Mouse (Mus musculus) adrenal gland, adult (tissue): ENCODE results near the gene 1700056E22Rik.

Experiments
- DNase-seq, 2 experiments: peaks; one replicate each; pipeline ENCODE4 v3.0.0; 2022 to 2023; ENCODE audit warnings: low spot score in 1 of 2; ENCODE audit not compliant: inconsistent age in 2 of 2

The 1700056E22Rik gene

GRCm38 (mm10) chr1:184034011-184034557, at the start of gene 1700056E22Rik:
Gene 1700056E22Rik, minus strand, starts transcription at chr1:184034301.
- peak; percentile 100 for DNase-seq

- DNase-seq, result peak; percentile 83 to 89
Measured at GRCm38 (mm10) chr1:184083166-184083565, 49.1 kb upstream of the 1700056E22Rik start.

GRCm38 (mm10) chr1:184082661-184083060, 48.6 kb upstream of the 1700056E22Rik start:
- DNase-seq, result no peak

- DNase-seq, result no peak
Measured at GRCm38 (mm10) chr1:184079304-184079703, 45.2 kb upstream of the 1700056E22Rik start.

GRCm38 (mm10) chr1:184076756-184077155, 42.7 kb upstream of the 1700056E22Rik start:
- peak in 1 of 2 experiments; percentile 83 for DNase-seq

DNA sequence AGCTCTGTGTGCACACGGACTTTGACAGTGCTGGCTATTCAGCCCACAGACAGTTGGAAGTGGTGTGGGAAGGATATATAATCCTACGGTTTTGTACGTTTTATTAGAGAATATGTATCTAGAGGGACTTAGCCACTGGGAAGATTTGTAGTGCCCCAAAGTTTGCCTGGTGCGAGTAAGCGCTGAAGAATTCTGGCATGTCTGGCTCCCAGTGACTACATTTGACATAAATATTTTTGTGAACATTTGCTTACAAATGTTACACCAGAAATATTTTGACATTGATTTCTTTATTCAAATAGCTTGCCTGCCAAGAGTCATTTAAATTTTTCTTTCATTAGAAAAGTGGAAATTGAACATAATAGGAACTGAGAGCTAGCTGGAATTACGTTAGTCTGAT, 42.0 kb upstream of the 1700056E22Rik start:
- DNase-seq, result no peak

DNA sequence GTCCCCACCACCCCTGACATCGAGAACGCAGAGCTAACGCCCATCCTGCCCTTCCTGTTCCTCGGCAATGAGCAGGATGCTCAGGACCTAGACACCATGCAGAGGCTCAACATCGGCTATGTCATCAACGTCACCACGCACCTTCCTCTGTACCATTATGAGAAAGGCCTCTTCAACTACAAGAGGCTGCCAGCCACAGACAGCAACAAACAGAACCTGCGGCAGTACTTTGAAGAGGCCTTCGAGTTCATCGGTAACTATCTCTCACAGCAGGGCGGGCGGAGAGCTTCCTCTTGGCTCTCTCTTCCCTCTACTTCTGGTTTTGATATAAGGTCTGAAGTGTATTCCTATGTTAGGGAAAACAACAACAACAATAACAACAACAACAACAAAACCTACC, 34.9 kb upstream of the 1700056E22Rik start:
- peak in 1 of 2 experiments; percentile 40 for DNase-seq

DNA sequence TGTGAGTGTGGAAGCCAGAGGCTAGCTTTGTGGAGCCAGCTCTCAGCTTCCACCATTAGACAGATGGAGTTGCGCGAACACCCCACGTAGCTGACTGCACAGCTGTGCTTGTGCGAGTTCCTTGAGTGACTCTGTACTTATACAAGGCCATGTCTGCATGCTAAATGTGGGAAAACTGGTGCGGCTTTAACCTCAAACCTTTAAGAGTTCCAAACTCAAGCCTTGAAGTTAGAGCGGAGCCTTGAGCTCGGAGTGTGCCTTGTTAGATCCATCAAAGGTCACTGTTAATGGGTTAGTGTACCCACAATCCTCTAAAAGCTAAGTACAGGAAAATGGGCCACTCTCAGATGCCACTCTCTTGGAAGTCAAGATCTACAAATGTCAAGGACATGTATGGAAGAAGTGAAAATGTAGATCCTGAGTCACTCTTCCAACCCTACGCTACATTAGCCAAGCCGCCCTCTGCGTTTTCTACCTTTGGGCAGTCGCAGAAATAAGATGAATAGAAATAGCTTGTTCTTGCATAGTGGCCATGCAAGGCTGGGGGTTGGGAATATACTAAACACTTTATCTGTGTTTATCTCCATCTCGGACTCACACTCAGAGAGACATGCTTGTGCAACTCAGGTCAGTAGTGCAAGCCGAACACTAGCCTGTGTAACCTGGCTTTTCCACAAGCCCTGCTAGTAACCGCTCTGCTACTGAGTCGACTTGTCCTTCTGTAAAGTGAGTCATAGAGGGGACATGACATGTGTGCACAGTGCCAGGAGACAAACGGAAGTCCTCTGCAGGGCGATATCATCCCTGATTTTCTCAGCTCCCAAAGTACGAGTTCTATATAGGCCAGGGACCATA, 33.8 kb upstream of the 1700056E22Rik start:
- DNase-seq, result peak; percentile 65 to 91

- peak in 1 of 2 experiments; percentile 56 for DNase-seq
Measured at GRCm38 (mm10) chr1:184066460-184067287, 32.6 kb upstream of the 1700056E22Rik start.

GRCm38 (mm10) chr1:184065589-184066361, 31.7 kb upstream of the 1700056E22Rik start:
- peak in 1 of 2 experiments; percentile 35 for DNase-seq

GRCm38 (mm10) chr1:184064306-184064705, 30.2 kb upstream of the 1700056E22Rik start:
- DNase-seq, result peak in 1 of 2 experiments; percentile 29

- peak in 1 of 2 experiments; percentile 43 for DNase-seq
Measured at GRCm38 (mm10) chr1:184061901-184062300, 27.8 kb upstream of the 1700056E22Rik start.

DNA sequence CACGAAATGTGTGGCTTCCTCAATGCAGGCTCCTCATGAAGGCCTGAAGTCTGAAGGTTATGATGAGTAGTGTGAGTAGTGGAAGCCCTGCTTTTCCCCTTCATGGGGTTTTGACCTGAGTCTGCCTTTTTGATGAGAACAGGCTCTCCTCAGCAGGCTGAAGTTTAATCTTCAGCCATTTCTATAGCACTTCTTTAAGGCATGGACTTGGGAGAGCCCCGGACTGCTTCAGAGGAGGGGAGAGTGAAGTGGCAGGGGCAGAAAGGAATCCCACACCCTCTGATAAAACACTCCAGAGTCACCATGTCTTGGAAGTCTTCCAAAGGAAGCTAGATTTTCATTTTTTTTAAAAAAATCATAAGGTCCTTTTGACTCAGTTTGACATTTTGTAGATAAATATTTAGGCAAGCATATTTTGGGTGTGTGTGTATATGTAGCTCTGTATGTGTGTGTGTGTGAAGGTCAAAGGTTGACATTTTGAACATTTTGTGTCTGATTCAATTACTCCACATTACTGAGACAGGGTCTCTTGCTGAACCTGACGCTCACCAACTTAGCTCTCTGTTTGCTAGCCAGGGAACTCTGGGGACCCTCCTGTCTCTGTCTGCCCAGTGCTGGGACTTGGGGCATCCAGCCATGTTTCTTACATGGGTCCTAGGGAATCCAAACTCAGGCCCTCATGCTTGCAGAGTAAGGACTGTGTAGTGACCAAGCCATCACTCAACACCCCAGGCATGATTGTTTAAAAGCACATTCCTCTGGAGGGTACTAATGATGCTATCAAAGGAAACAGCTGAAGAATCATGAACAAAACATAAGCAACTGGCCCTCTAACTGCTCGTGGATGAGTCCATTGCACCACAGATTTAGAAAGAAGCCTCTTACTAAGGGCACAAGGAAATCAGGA, 27.0 kb upstream of the 1700056E22Rik start:
- DNase-seq, result no peak

DNA sequence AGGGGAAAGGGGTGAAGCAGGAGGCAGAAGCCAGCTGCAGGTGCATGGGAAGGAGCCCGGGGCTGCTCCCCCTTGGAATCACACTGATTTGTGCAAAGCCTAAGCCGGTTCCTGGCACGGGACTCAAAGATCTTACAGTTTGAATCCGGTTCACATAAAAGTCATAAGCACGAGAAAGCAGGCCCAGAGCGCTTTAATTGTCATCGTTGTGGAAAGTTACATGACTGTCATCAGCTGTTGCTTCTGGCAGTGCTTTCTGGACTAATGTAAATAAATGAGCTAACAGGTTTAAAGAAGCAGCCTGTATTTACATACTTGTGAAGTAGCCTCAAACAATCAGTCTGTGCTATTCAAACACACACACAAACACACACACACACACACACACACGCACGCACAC, 26.3 kb upstream of the 1700056E22Rik start:
- DNase-seq, result no peak

- no peak for DNase-seq
Measured at GRCm38 (mm10) chr1:184059814-184060213, 25.7 kb upstream of the 1700056E22Rik start.

- no peak for DNase-seq
Measured at GRCm38 (mm10) chr1:184058206-184058605, 24.1 kb upstream of the 1700056E22Rik start.

DNA sequence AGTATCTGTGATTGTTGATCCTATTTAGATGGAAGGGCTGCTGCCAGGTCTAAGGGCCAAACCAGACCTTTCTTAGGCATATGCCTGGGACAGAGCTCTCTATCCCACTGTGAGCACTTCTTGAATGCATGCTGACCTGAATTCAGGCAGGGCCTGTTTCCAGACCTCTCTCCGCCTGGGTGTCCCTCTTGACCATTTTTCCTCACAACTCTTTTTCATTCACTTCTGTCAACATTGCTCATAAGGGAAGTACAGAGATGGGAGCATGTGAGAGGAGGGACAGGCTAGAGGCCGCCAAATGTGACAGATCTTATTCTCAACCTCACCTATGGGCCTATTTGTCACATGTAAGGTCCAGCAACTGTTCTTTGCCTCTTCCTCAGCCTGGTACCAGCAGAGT, 20.1 kb upstream of the 1700056E22Rik start:
- no peak for DNase-seq

DNA sequence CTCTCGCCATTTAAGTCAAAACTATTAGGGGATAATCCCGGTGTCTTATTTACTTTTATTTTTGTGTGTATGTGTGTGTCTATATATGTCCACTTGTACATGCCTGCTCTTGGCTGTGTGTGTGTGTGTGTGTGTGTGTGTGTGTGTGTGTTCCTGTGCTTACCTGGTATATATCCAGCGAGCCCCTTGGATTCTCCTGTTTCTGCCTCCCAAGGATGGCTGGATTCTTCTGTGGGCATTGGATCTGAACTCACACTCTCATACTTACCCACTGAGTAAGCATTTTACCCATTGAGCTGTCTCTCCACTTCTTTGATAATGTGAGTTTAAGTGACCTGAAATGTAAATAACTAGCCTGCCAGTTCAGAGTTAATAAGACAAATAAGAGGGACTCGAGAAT, 19.6 kb upstream of the 1700056E22Rik start:
- DNase-seq, result no peak

DNA sequence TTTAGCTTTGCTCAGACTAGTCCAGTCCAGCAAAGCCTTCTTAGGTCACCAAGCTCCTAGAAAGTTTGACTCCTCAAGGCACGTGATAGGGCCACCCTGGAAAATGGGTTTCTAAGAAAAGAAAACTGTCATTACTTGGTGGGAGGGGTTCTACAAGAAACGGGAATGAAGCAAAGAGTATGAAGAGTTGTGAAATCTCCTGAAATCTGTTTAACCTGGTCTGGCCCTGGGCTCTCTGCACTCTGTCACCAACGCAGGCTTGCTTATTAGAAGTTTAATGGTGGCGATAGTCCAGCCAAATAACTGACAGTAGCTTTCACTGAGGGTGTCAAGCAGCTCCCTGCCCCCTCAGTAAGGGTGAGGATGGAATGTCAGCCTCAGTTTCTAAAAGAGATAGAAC, 19.0 kb upstream of the 1700056E22Rik start:
- DNase-seq, result peak in 1 of 2 experiments; percentile 64

DNA sequence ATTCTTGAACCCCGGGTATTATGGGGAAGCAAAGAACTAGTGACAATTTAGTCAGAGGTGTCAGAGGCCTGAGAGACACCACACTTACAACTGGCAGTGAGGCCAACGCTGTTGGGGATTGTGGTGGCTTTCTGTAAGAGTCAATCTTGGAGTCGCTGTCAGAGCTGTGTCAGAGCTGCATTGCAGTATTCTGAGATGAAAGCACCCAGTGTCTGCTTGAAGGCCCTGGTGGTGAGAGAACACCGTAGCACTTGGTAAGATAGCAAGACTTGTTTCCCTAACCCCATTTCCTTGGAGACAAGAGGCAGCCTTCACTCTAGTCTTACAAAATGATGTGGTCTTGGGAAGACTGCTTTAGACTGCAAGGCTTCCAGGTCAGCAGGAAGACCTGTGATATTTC, 18.2 kb upstream of the 1700056E22Rik start:
- DNase-seq, result peak in 1 of 2 experiments; percentile 51
